Mouse (Mus musculus) adrenal gland, postnatal 36 days (tissue): ENCODE measurements around the gene Morf4l1. TPM values are rescaled to one million over a fixed set of nuclear protein-coding genes. Genes with fewer than 3 reads are reported as not detected.
"Not testable (repeated sequence)": the region's sequence is repeated elsewhere in the genome, so short reads cannot be mapped to it uniquely, and the experiment has no call there.

ENCODE experiments used
- DNase-seq, 2 experiments: peaks; one replicate each; pipeline ENCODE4 v3.0.0; 2021; ENCODE audit warnings: mixed read lengths in 1 of 2
- total RNA-seq, 2 experiments: library from RNA; stranded (reverse); gene quantifications; 2 replicates each; pipeline ENCODE4 v1.2.3; 2021

Gene Morf4l1
- total RNA-seq, 2 experiments from 2014 or later, result 341 to 364 TPM

GRCm38 (mm10) chr9:90067341-90067740 is 47.2 kb downstream of the Morf4l1 start:
- no peak for DNase-seq

DNA sequence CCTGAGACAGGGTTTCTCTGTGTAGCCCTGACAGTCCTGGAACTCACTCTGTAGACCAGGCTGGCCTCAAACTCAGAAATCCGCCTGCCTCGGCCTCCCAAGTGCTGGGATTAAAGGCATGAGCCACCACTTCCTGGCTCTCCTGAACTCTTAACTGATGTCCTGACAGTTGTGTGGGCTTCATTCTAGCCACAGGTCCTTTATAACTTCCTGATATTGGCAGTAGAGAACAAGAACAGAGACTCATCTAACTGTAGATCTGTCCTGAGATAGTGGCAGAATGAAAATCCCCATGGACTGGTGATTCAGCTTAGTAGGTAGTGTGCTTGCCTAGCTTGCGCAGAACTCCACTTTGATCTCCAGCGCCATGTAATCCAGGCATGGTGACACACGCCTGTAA is 53.6 kb downstream of the Morf4l1 start:
- DNase-seq, result not testable (repeated sequence)

DNA sequence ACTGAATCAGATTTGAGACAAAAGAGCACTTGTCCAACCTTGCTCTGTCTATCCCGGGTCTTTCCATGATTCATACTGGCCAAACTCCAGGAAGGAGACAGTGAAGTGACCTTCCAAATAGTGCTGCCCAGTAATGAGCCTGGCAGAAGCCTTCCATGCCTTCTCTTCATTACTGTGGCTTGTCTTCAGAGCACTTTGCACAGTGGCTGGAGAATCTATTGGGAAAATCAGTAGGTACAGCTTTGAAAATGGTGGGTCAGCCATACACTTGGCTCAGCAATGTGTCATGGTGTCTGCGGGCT is 54.0 kb downstream of the Morf4l1 start:
- peak; percentile 73 to 78 for DNase-seq

DNA sequence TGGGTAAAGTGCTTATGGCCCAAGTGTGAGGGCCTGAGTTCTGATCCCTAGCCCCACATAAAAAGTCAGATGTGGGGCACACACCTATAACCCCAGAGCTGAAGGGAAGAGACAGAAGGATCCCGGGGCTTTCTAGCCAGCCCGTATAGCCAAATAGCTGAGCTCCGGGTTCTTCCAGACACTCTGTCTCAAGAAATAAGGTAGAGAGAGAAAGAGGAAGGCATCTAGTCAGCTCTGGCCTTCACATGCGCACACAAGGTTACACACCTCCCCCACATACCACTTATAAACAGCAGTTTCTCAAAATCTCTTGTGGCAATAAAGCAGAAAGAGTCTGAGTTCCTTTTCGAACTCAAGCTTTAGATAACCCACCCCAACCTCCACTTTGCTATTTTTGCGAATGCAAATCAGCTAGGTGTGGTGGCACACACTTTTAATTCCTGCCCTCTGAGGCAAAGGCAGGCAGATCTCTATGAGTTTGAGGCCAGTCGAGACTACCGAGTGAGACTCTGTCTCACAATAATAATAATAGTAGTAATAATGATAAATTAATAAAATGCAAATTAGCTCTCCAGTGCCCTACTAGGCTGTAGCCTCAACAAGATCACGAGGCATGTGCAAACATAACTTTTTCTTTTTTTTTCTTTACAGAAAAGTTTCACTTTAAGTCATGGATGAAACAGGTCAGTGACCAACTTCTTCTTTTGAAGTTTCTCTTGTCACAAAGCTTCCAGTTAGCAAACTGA is 54.6 kb downstream of the Morf4l1 start:
- peak in 1 of 2 experiments; percentile 33 for DNase-seq

- DNase-seq, result no peak
Measured at GRCm38 (mm10) chr9:90056716-90057115, 57.9 kb downstream of the Morf4l1 start.

DNA sequence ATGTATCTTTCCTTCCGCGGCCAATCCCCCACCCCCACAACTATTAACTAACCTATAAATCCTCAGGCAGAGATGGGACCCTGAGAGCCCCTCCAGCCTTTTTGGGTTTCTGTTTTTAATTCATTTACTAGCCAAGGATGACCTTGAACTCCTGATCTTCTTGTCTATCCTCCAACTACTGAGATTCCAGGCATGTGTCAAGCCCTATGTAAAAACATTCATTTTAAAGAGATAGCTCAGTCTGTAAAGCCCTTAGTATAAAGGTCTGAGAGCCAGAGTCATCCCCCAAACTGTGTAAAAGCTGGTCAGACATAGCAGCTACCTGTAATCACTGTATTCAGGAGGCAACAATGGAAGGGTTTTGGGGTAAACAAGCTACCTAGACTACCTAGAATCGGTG is 58.7 kb downstream of the Morf4l1 start:
- DNase-seq, result no peak

GRCm38 (mm10) chr9:90055409-90055808 is 59.2 kb downstream of the Morf4l1 start:
- DNase-seq, result no peak

DNA sequence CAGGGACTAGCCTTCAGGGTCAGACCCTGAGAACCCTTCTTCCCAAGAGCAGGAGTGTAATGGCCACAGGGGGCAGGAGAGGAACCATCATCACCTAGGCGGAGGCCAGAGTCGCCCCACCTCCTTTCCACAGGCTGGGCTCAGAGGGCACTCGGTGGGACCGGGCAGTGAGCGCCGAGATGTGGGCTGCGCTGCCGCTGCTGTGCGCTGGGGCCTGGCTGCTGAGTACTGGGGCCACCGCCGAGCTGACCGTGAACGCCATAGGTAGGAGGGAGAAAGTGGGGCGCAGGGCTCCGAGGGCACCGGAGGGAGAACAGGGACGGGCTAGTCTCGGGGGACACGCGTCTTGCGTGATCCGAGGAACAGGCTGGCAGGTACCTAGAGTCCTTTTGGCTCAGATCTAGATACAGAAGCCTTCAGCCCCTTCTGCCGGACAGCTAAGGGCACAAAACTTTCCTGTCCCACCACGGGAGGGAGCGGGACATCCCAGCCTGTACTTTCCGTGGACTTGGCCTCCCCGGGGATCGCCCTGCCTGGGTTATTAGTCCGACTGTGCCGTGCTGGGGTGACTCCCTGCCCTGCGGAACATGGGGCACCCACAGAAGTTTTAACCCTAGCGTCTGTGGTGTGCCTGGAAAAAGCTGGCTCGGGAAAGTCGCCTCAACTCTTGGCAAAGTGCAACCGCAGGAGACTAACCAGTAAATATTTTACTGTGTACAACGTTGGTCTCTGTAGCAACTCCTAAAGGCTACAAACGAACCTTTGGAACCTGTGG is 60.0 kb downstream of the Morf4l1 start:
- peak; percentile 84 to 88 for DNase-seq

GRCm38 (mm10) chr9:90053852-90054251 is 60.7 kb downstream of the Morf4l1 start, which contains the start of gene Ctsh:
TSS of gene Ctsh (plus strand) at chr9:90054152.
- DNase-seq, result no peak

DNA sequence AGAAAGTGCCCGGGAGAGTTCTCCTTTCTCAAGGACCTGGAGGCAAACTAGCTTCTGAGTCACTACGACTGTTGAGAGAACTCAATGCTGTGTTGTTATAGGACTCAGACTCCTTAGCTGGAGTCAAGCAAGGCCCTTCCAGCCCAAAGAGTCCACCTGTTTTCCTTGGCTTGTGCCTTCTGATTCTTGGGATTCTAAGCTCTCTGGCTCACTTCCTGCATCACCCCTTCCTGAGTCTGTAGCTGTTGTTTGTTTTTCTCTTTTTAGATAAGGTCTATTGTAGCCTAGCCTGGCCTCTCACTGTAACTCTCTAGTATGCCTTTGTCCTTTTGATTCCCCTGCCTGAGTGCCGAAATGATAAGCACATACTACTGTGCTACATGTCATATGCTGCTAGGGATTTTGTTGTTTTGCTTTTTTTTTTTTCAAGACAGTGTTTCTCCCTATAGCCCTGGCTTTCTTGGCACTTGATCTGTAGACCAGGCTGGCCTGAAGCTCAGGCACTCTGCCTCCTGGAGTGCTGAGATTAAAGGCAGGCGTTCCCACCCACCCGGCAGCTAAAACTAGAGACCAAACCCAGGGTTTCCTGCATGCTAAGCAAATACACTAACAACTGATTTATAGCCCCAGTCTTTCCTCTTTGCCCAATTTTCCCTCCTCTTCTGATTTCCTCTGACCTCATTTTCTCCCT is 66.5 kb downstream of the Morf4l1 start:
- DNase-seq, result no peak

GRCm38 (mm10) chr9:90045191-90045590 is 69.4 kb downstream of the Morf4l1 start:
- DNase-seq, result no peak

GRCm38 (mm10) chr9:90042906-90043305 is 71.7 kb downstream of the Morf4l1 start:
- DNase-seq, result not testable (repeated sequence)

Other genes with a start within 250 kb of the Morf4l1 start
- 10 to 100 TPM; 12.7 to 17.1 TPM for gene Rasgrf1, start 204.9 kb downstream of the Morf4l1 start, total RNA-seq
- 100 to 1,000 TPM; 128 to 170 TPM for gene Ctsh, start 60.6 kb downstream of the Morf4l1 start, total RNA-seq
- gene Adamts7, start 48.3 kb upstream of the Morf4l1 start, total RNA-seq, result 1 to 10 TPM; 4.6 to 6.9 TPM
- gene Tbc1d2b, start 156.0 kb upstream of the Morf4l1 start, total RNA-seq, result 10 to 100 TPM; 36.0 to 41.1 TPM